Mouse (Mus musculus): ENCODE measurements around the gene Fam76a. TPM values are rescaled to one million over a fixed set of nuclear protein-coding genes. Genes with fewer than 3 reads are reported as not detected.

Fam76a gene
- polyA plus RNA-seq, 1 experiment from 2014 or later: 21.7 TPM

GRCm38 (mm10) chr4:132946047-132947001 is 24.0 kb upstream of the Fam76a start:
- 18% methylated on average over 27 of the region's 27 CpGs for WGBS (ENCODE audit: insufficient replicate concordance)
- TF ChIP-seq EP300 (IDR thresholded peaks at IDR 0.05; ENCODE audit: low read depth): no peak
- no peak for TF ChIP-seq CTCF (IDR thresholded peaks at IDR 0.05; ENCODE audit: low read depth)
- ATAC-seq: peak; percentile 58

GRCm38 (mm10) chr4:132945261-132946046 is 23.1 kb upstream of the Fam76a start:
- ATAC-seq: peak; percentile 71
- no peaks in the 10 kb centered on the region for H3K36me3 ChIP-seq (replicated peaks; ENCODE audit: insufficient read depth, low read length)
- no peak for TF ChIP-seq EP300 (IDR thresholded peaks at IDR 0.05; ENCODE audit: low read depth)
- TF ChIP-seq CTCF (IDR thresholded peaks at IDR 0.05; ENCODE audit: low read depth): peak; percentile 97
- peak overlapping the region; percentile 50 for H3K9ac ChIP-seq (replicated peaks)
- H3K4me1 ChIP-seq (ENCODE audit: insufficient read depth): peaks cover 35% of the 10 kb centered on the region
- peak overlapping the region; percentile 64 for H3K4me2 ChIP-seq (ENCODE audit: low read depth, low read length)
- H3K27ac ChIP-seq (ENCODE audit: low read depth): peak overlapping the region; percentile 86
- no peaks in the 10 kb centered on the region for H3K27me3 ChIP-seq (ENCODE audit: insufficient read depth, low read length)
- DNase-seq: peak; percentile 85
- H3K4me3 ChIP-seq (ENCODE audit: low read depth, low read length): peak overlapping the region; percentile 29; the same call in 1 of the 2 replicates
- WGBS (ENCODE audit: insufficient replicate concordance): 6% methylated on average over 15 of the region's 15 CpGs
- H3K9me3 ChIP-seq (ENCODE audit: low read length): no peaks in the 10 kb centered on the region

More at GRCm38 (mm10) chr4:132946047-132947001, 24.0 kb upstream of the Fam76a start:
- H3K4me1 ChIP-seq (ENCODE audit: insufficient read depth): peaks cover 35% of the 10 kb centered on the region
- peak overlapping the region; percentile 64 for H3K4me2 ChIP-seq (ENCODE audit: low read depth, low read length)
- peak; percentile 69 for DNase-seq
- no peaks in the 10 kb centered on the region for H3K9me3 ChIP-seq (ENCODE audit: low read length)
- no peaks in the 10 kb centered on the region for H3K36me3 ChIP-seq (replicated peaks; ENCODE audit: insufficient read depth, low read length)
- peak overlapping the region; percentile 29; the same call in 1 of the 2 replicates for H3K4me3 ChIP-seq (ENCODE audit: low read depth, low read length)
- H3K27ac ChIP-seq (ENCODE audit: low read depth): peak overlapping the region; percentile 86
- H3K9ac ChIP-seq (replicated peaks): peak overlapping the region; percentile 50
- no peaks in the 10 kb centered on the region for H3K27me3 ChIP-seq (ENCODE audit: insufficient read depth, low read length)

GRCm38 (mm10) chr4:132944776-132945175 is 22.4 kb upstream of the Fam76a start:
- no peaks in the 10 kb centered on the region for H3K36me3 ChIP-seq (replicated peaks; ENCODE audit: insufficient read depth, low read length)
- ATAC-seq (no peak), DNase-seq (no peak)
- no peaks in the 10 kb centered on the region for H3K9me3 ChIP-seq (ENCODE audit: low read length)
- TF ChIP-seq EP300 (IDR thresholded peaks at IDR 0.05; ENCODE audit: low read depth) (no peak), CTCF (IDR thresholded peaks at IDR 0.05; ENCODE audit: low read depth) (no peak)
- H3K9ac ChIP-seq (replicated peaks): no peak overlapping the region
- H3K4me1 ChIP-seq (ENCODE audit: insufficient read depth): peaks cover 30% of the 10 kb centered on the region
- peak overlapping the region; percentile 86 for H3K27ac ChIP-seq (ENCODE audit: low read depth)
- H3K4me3 ChIP-seq (ENCODE audit: low read depth, low read length): no peak overlapping the region
- 60% methylated on average over 4 of the region's 4 CpGs for WGBS (ENCODE audit: insufficient replicate concordance)
- H3K27me3 ChIP-seq (ENCODE audit: insufficient read depth, low read length): 0 out of 2 replicates have a peak, but pooled peaks cover 4% of the 10 kb centered on the region
- H3K4me2 ChIP-seq (ENCODE audit: low read depth, low read length): no peak overlapping the region

- no peaks in the 10 kb centered on the region for H3K9me3 ChIP-seq (ENCODE audit: low read length)
- peaks cover 28% of the 10 kb centered on the region for H3K4me1 ChIP-seq (ENCODE audit: insufficient read depth)
- 0 out of 2 replicates have a peak, but pooled peaks cover 4% of the 10 kb centered on the region for H3K27me3 ChIP-seq (ENCODE audit: insufficient read depth, low read length)
- H3K9ac ChIP-seq (replicated peaks): no peak overlapping the region
- H3K27ac ChIP-seq (ENCODE audit: low read depth): peak overlapping the region; percentile 86; the same call in 1 of the 2 replicates
- no peak for DNase-seq
- no peaks in the 10 kb centered on the region for H3K36me3 ChIP-seq (replicated peaks; ENCODE audit: insufficient read depth, low read length)
- no peak overlapping the region for H3K4me3 ChIP-seq (ENCODE audit: low read depth, low read length)
- ATAC-seq: no peak
- 32% methylated on average over 12 of the region's 12 CpGs for WGBS (ENCODE audit: insufficient replicate concordance)
- no peak for TF ChIP-seq CTCF (IDR thresholded peaks at IDR 0.05; ENCODE audit: low read depth)
- no peak for TF ChIP-seq EP300 (IDR thresholded peaks at IDR 0.05; ENCODE audit: low read depth)
- H3K4me2 ChIP-seq (ENCODE audit: low read depth, low read length): no peak overlapping the region
Observed at GRCm38 (mm10) chr4:132944106-132944505, 21.7 kb upstream of the Fam76a start.

GRCm38 (mm10) chr4:132943088-132943487 is 20.7 kb upstream of the Fam76a start:
- Histone ChIP-seq H3K27me3 (ENCODE audit: insufficient read depth, low read length) (0 out of 2 replicates have a peak, but pooled peaks cover 4% of the 10 kb centered on the region), H3K4me1 (ENCODE audit: insufficient read depth) (peaks cover 28% of the 10 kb centered on the region), H3K4me3 (ENCODE audit: low read depth, low read length) (no peak overlapping the region), H3K27ac (ENCODE audit: low read depth) (no peak overlapping the region), H3K36me3 (replicated peaks; ENCODE audit: insufficient read depth, low read length) (no peaks in the 10 kb centered on the region), H3K4me2 (ENCODE audit: low read depth, low read length) (no peak overlapping the region), H3K9ac (replicated peaks) (no peak overlapping the region), H3K9me3 (ENCODE audit: low read length) (no peaks in the 10 kb centered on the region)
- WGBS (ENCODE audit: insufficient replicate concordance): 75% methylated on average over 8 of the region's 8 CpGs
- TF ChIP-seq EP300 (IDR thresholded peaks at IDR 0.05; ENCODE audit: low read depth) (no peak), CTCF (IDR thresholded peaks at IDR 0.05; ENCODE audit: low read depth) (no peak)
- ATAC-seq (no peak), DNase-seq (no peak)

Data from liver, postnatal 0 days (tissue).